Mouse (Mus musculus): ENCODE data around the gene Psme4. TPM values are rescaled to one million over a fixed set of nuclear protein-coding genes. Genes with fewer than 3 reads are reported as not detected.
A peak's percentile ranks its signal among the peaks of the same experiment; 100 is the strongest.

The Psme4 gene
- polyA plus RNA-seq, 1 experiment from 2014 or later = 16.4 TPM

- H3K4me2 ChIP-seq (replicated peaks) = no peak overlapping the region
- no peaks in the 10 kb centered on the region for H3K27me3 ChIP-seq (replicated peaks)
- 73% methylated on average over 1 of the region's 1 CpGs for WGBS
- no peak for ATAC-seq
- no peak overlapping the region for H3K4me3 ChIP-seq (replicated peaks)
- no peak overlapping the region for H3K9ac ChIP-seq
- H3K4me1 ChIP-seq (replicated peaks) = no peaks in the 10 kb centered on the region
- no peaks in the 10 kb centered on the region for H3K9me3 ChIP-seq
- H3K27ac ChIP-seq = no peak overlapping the region
- no peaks in the 10 kb centered on the region for H3K36me3 ChIP-seq
Observed at GRCm38 (mm10) chr11:30761891-30762290, 9.6 kb upstream of the Psme4 start.

GRCm38 (mm10) chr11:30765076-30765475 is 6.5 kb upstream of the Psme4 start:
- Histone ChIP-seq H3K4me1 (replicated peaks) (no peaks in the 10 kb centered on the region), H3K9ac (no peak overlapping the region), H3K36me3 (no peaks in the 10 kb centered on the region), H3K9me3 (no peaks in the 10 kb centered on the region), H3K27me3 (replicated peaks) (no peaks in the 10 kb centered on the region), H3K27ac (no peak overlapping the region), H3K4me3 (replicated peaks) (no peak overlapping the region), H3K4me2 (replicated peaks) (no peak overlapping the region)
- no peak for ATAC-seq
- 81% methylated on average over 1 of the region's 1 CpGs for WGBS

DNA sequence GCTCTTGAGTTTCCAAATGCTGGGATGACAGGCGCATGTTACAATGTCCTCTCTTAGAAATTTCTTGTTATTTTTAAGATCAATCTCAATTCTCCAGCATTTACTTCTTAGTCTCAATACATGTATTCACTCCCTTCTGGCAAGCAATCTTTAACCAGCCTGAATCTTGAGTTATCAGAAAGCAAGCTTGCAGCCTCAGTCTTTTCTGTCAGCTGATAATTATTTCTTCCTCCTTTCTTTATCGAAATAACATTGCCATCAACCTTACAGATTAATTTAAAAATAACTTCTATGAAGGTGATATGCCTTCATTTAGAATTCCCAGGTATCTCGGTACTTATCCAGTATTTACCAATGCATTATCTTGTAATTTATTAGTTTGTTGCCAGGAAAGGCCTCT is 709 bp upstream of the Psme4 start:
- Histone ChIP-seq H3K4me2 (replicated peaks) (peak overlapping the region; percentile 57), H3K9me3 (no peaks in the 10 kb centered on the region), H3K36me3 (no peaks in the 10 kb centered on the region), H3K27ac (no peak overlapping the region), H3K9ac (no peak overlapping the region), H3K4me3 (replicated peaks) (peak overlapping the region; percentile 96; the same call in 1 of the 2 replicates), H3K4me1 (replicated peaks) (0 out of 2 replicates have a peak, but pooled peaks cover 2% of the 10 kb centered on the region), H3K27me3 (replicated peaks) (no peaks in the 10 kb centered on the region)
- 69% methylated on average over 3 of the region's 3 CpGs for whole genome bisulfite sequencing
- no peak for ATAC-seq

GRCm38 (mm10) chr11:30771904-30772581 is 517 bp downstream of the Psme4 start:
- no peaks in the 10 kb centered on the region for H3K9me3 ChIP-seq
- H3K36me3 ChIP-seq = no peaks in the 10 kb centered on the region
- H3K27me3 ChIP-seq (replicated peaks) = no peaks in the 10 kb centered on the region
- H3K9ac ChIP-seq = peak overlapping the region; percentile 99
- H3K4me1 ChIP-seq (replicated peaks) = 0 out of 2 replicates have a peak, but pooled peaks cover 2% of the 10 kb centered on the region
- ATAC-seq = peak; percentile 84
- peak overlapping the region; percentile 96 for H3K4me3 ChIP-seq (replicated peaks)
- 0% methylated on average over 50 of the region's 64 CpGs for WGBS
- H3K27ac ChIP-seq = peak overlapping the region; percentile 93
- peak overlapping the region; percentile 70 for H3K4me2 ChIP-seq (replicated peaks)

DNA sequence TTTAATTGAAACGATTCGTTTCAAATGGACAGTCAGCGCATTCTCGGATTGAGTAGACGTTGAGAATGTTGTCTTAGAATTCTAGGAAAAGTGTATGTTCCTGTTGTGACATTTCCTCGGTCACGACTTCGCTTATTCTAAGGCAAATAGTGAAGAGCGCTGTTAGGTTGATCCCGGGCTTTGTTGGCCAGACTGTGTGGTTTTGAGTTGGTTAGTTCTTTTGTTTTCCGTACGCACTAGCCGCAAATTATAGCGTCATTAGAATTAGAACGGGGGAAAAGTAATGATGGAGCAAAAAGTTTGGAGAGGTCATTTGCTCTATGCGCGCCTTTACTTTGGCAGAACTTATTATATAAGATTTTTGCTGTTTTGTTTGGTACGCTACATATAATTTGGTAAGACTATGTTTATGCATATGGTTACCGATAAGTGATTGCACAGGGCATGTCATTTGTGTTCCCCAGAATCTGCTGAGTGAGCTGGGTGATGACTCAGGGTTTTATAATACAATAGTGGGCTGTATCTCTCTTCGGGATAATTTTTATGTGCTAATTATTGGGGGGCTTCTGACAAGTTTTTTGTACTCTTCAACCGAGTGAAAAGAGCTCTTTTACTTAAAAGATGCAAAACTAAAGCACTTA is 1.4 kb downstream of the Psme4 start:
- peak overlapping the region; percentile 70 for H3K4me2 ChIP-seq (replicated peaks)
- no peaks in the 10 kb centered on the region for H3K36me3 ChIP-seq
- H3K4me1 ChIP-seq (replicated peaks) = 0 out of 2 replicates have a peak, but pooled peaks cover 2% of the 10 kb centered on the region
- peak overlapping the region; percentile 99 for H3K9ac ChIP-seq
- H3K27ac ChIP-seq = no peak overlapping the region
- no peaks in the 10 kb centered on the region for H3K9me3 ChIP-seq
- H3K4me3 ChIP-seq (replicated peaks) = peak overlapping the region; percentile 96
- 3% methylated on average over 21 of the region's 21 CpGs for WGBS
- no peak for ATAC-seq
- H3K27me3 ChIP-seq (replicated peaks) = no peaks in the 10 kb centered on the region

GRCm38 (mm10) chr11:30774638-30775037 is 3.1 kb downstream of the Psme4 start:
- no peaks in the 10 kb centered on the region for H3K36me3 ChIP-seq
- no peak for ATAC-seq
- no peak overlapping the region for H3K4me2 ChIP-seq (replicated peaks)
- H3K4me1 ChIP-seq (replicated peaks) = 0 out of 2 replicates have a peak, but pooled peaks cover 2% of the 10 kb centered on the region
- no peaks in the 10 kb centered on the region for H3K27me3 ChIP-seq (replicated peaks)
- no peak overlapping the region for H3K27ac ChIP-seq
- no peaks in the 10 kb centered on the region for H3K9me3 ChIP-seq
- H3K9ac ChIP-seq = no peak overlapping the region
- 56% methylated on average over 1 of the region's 1 CpGs for WGBS
- no peak overlapping the region for H3K4me3 ChIP-seq (replicated peaks)

DNA sequence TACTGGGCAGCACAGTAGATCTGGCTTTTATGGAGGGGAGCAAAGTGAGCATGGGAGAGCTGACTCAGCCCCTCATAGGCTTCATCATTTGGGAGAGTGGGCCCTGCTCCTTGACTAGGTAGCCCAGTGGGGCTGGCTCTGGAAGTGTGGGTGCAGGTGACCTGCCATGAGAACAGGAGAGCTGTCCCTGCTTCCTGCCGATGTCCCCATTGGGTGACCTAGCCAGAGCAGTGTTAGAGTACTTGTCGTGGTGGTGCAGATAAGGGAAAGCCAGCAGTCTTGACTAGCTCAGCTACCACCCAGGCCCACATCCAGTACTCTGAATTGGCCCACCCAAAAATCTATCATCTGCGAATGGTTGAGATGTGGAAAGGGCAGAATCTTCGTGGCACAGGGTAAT is 6.0 kb downstream of the Psme4 start:
- H3K4me1 ChIP-seq (replicated peaks) = 0 out of 2 replicates have a peak, but pooled peaks cover 2% of the 10 kb centered on the region
- H3K9me3 ChIP-seq = no peaks in the 10 kb centered on the region
- ATAC-seq = no peak
- no peak overlapping the region for H3K27ac ChIP-seq
- H3K4me3 ChIP-seq (replicated peaks) = no peak overlapping the region
- WGBS = 71% methylated on average over 4 of the region's 4 CpGs
- no peaks in the 10 kb centered on the region for H3K36me3 ChIP-seq
- H3K4me2 ChIP-seq (replicated peaks) = no peak overlapping the region
- H3K9ac ChIP-seq = no peak overlapping the region
- no peaks in the 10 kb centered on the region for H3K27me3 ChIP-seq (replicated peaks)

DNA sequence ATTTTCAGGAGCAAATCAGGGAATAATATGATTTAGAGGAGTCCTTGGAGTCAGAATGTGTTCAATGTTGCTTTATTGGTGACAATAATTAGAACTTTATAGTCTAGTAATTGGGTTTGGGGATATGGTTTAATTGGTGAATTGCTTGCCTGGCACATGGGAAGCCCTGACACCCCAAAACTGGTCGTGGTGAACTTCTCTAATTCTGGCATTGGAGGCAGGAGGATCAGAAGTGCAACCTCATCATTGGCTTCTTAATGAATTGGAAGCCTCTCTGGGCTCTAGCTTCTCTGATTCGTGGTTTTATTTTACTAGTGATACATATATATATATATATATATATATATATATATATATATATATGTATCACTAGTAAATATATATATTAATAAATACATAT is 9.4 kb downstream of the Psme4 start:
- Histone ChIP-seq H3K27ac (no peak overlapping the region), H3K9me3 (no peaks in the 10 kb centered on the region), H3K4me2 (replicated peaks) (no peak overlapping the region), H3K36me3 (no peaks in the 10 kb centered on the region), H3K4me3 (replicated peaks) (no peak overlapping the region), H3K4me1 (replicated peaks) (peaks cover 4% of the 10 kb centered on the region; the same call in 1 of the 2 replicates), H3K27me3 (replicated peaks) (no peaks in the 10 kb centered on the region), H3K9ac (no peak overlapping the region)
- WGBS = 81% methylated on average over 2 of the region's 2 CpGs
- no peak for ATAC-seq

- WGBS = 89% methylated on average over 1 of the region's 1 CpGs
- H3K9me3 ChIP-seq = no peaks in the 10 kb centered on the region
- H3K9ac ChIP-seq = no peak overlapping the region
- no peak overlapping the region for H3K4me3 ChIP-seq (replicated peaks)
- H3K4me2 ChIP-seq (replicated peaks) = no peak overlapping the region
- H3K4me1 ChIP-seq (replicated peaks) = peaks cover 4% of the 10 kb centered on the region; the same call in 1 of the 2 replicates
- H3K27me3 ChIP-seq (replicated peaks) = no peaks in the 10 kb centered on the region
- no peak overlapping the region for H3K27ac ChIP-seq
- ATAC-seq = no peak
- no peaks in the 10 kb centered on the region for H3K36me3 ChIP-seq
Observed at GRCm38 (mm10) chr11:30781612-30782011, 10.1 kb downstream of the Psme4 start.

DNA sequence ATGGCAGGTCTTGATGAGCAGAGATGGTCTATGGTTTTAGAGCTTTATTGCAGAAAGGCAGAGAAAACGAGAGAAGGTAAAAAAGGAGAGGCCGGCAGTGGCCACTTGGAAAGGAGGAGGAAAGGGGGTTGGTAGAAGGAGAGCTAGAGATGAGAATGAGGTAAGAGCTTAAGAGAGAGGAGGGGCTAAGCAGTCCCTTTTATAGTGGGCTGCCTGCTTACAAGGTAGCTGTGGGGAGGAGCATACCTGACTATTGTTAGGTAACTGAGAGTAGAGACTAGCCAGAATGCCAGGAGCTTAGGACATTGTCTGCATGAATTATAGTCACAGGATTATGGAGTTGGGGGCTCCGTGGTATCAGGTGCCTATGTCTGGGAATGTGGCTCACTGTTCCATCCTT is 14.0 kb downstream of the Psme4 start:
- no peak overlapping the region for H3K4me2 ChIP-seq (replicated peaks)
- no peak overlapping the region for H3K4me3 ChIP-seq (replicated peaks)
- peak; percentile 48; the same call in 1 of the 2 replicates for ATAC-seq
- H3K9me3 ChIP-seq = no peaks in the 10 kb centered on the region
- H3K36me3 ChIP-seq = no peaks in the 10 kb centered on the region
- H3K4me1 ChIP-seq (replicated peaks) = peaks cover 4% of the 10 kb centered on the region; the same call in 1 of the 2 replicates
- no peak overlapping the region for H3K9ac ChIP-seq
- H3K27ac ChIP-seq = no peak overlapping the region
- H3K27me3 ChIP-seq (replicated peaks) = no peaks in the 10 kb centered on the region
- 51% methylated on average over 3 of the region's 3 CpGs for WGBS

- Histone ChIP-seq H3K4me2 (replicated peaks) (no peak overlapping the region), H3K27ac (no peak overlapping the region)
- WGBS = 76% methylated on average over 7 of the region's 7 CpGs
Observed at GRCm38 (mm10) chr11:30786230-30786983, 14.9 kb downstream of the Psme4 start.

GRCm38 (mm10) chr11:30792680-30793079 is 21.2 kb downstream of the Psme4 start:
- H3K9me3 ChIP-seq = no peaks in the 10 kb centered on the region
- no peak overlapping the region for H3K4me2 ChIP-seq (replicated peaks)
- 80% methylated on average over 7 of the region's 7 CpGs for WGBS
- H3K4me1 ChIP-seq (replicated peaks) = no peaks in the 10 kb centered on the region
- no peak overlapping the region for H3K9ac ChIP-seq
- no peak overlapping the region for H3K27ac ChIP-seq
- H3K36me3 ChIP-seq = no peaks in the 10 kb centered on the region
- no peak for ATAC-seq
- no peaks in the 10 kb centered on the region for H3K27me3 ChIP-seq (replicated peaks)
- H3K4me3 ChIP-seq (replicated peaks) = no peak overlapping the region

More at GRCm38 (mm10) chr11:30786230-30786983, 14.9 kb downstream of the Psme4 start:
- Histone ChIP-seq H3K36me3 (no peaks in the 10 kb centered on the region), H3K9me3 (no peaks in the 10 kb centered on the region), H3K9ac (no peak overlapping the region), H3K4me3 (replicated peaks) (no peak overlapping the region), H3K27me3 (replicated peaks) (no peaks in the 10 kb centered on the region), H3K4me1 (replicated peaks) (peaks cover 4% of the 10 kb centered on the region; the same call in 1 of the 2 replicates)
- ATAC-seq = peak; percentile 64

All from intestine, embryonic 15.5 days (tissue).